Mouse (Mus musculus) ES-Bruce4 (cell line): Measurements from ENCODE around the gene Evx2. TPM values are rescaled to one million over a fixed set of nuclear protein-coding genes. Genes with fewer than 3 reads are reported as not detected.

Source experiments
- H3K27ac ChIP-seq: 2 replicates; pipeline ENCODE4 v1.5.1; 2012; ENCODE audit warnings: low read length, inconsistent platforms; ENCODE audit not compliant: insufficient read depth
- H3K27me3 ChIP-seq: 2 replicates; pipeline ENCODE4 v1.6.1; 2012; ENCODE audit warnings: mild to moderate bottlenecking, low read length, inconsistent platforms; ENCODE audit not compliant: control insufficient read depth, poor library complexity, insufficient read depth, severe bottlenecking
- H3K36me3 ChIP-seq: 2 replicates; pipeline ENCODE4 v1.6.1; 2012; ENCODE audit warnings: inconsistent platforms, mild to moderate bottlenecking, low read length, moderate library complexity; ENCODE audit not compliant: control insufficient read depth, poor library complexity, insufficient read depth, severe bottlenecking
- H3K4me1 ChIP-seq: one replicate; pipeline ENCODE4 v1.8.1; 2011; ENCODE audit warnings: low read length; ENCODE audit not compliant: control insufficient read depth, insufficient read depth
- H3K4me3 ChIP-seq: 2 replicates; pipeline ENCODE4 v1.5.1; 2011; ENCODE audit warnings: low read depth, mild to moderate bottlenecking, low read length
- H3K9ac ChIP-seq: 2 replicates; pipeline ENCODE4 v1.6.1; 2012; ENCODE audit warnings: low read depth, mild to moderate bottlenecking, inconsistent platforms; ENCODE audit not compliant: poor library complexity, severe bottlenecking
- H3K9me3 ChIP-seq: replicated peaks from 2 replicates; pipeline ENCODE4 v1.6.1; 2012; ENCODE audit warnings: mild to moderate bottlenecking, low read length, inconsistent platforms; ENCODE audit not compliant: control insufficient read depth, poor library complexity, insufficient read depth, severe bottlenecking
- CTCF ChIP-seq: IDR thresholded peaks from one replicate; pipeline ENCODE4 v1.8.1; 2011; ENCODE audit warnings: low read depth, low read length
- EP300 ChIP-seq: IDR thresholded peaks from 2 replicates; pipeline ENCODE4 v1.6.1; 2011; ENCODE audit warnings: low read depth, low read length; ENCODE audit not compliant: insufficient read depth
- POLR2A ChIP-seq: IDR thresholded peaks from one replicate; pipeline ENCODE4 v1.8.1; 2011; ENCODE audit warnings: low read length; ENCODE audit not compliant: insufficient read depth
- polyA plus RNA-seq: library from polyadenylated mRNA; stranded (reverse); fragments of >200 nt; gene quantifications from 2 replicates; pipeline ENCODE4 v1.2.4, GENCODE M21; 2011; ENCODE audit warnings: low read depth; ENCODE audit not compliant: missing spikeins, insufficient read depth, insufficient read length

Evx2 gene
- polyA plus RNA-seq, result not detected in 2 replicates

DNA sequence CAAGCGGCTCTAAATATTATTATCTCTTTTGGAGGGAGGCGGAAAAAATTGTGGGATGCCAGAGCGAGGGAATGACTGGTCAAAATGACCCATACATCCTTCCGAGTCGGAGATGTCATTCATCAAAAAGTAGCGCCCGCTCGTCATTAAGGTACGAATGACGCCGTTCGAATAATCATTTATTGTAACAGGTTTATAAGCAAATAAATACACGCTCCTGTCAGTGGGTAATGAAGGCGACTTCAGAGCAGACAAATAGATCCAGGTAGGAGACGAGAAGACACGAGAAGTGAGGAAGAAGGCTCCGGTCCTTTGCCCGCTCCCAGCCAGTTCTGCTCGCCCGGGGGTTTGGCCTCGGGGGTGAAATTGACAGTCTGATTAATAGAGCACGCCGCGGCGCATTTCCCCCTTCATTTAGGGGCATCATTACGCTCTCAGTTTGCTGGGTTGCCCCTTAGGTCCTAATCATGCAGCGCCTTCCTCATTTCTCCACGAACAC, at the start of gene Evx2:
Gene Evx2 (minus strand): TSS at position 51 of the 499 bp plus-strand sequence.
- H3K27ac ChIP-seq, result no peak within 1 kb of the TSS
- H3K9ac ChIP-seq, result no peak within 1 kb of the TSS
- no peaks in the 10 kb centered on the region for H3K9me3 ChIP-seq
- no peaks in the 10 kb centered on the region for H3K4me1 ChIP-seq
- no peak within 1 kb of the TSS for H3K4me3 ChIP-seq
- TF ChIP-seq POLR2A, result no peak
- TF ChIP-seq EP300, result no peak
- TF ChIP-seq CTCF, result no peak
- no peaks in the 10 kb centered on the region for H3K36me3 ChIP-seq
- H3K27me3 ChIP-seq, result peaks cover 48% of the 10 kb centered on the region

DNA sequence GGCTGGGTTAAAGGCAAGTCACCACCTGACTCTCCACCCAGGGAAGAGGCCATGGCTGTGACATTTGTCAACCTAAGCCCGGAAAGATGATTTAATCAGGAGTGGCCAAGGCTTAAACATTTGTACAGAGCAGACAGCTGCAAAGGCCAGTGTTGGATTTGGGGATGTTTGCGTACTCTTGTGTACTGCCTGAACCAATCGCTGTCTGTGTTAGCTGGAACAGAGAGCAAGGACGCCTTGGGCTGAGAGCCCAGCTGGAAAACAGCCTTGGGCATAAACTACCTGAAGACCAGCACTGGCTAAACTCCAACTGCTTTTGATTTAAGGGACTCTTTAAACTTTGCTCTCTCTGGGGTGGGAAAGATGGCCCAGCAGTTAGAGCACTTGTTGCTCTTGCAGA, 49.3 kb upstream of the Evx2 start:
- Histone ChIP-seq H3K27me3 (peaks cover 72% of the 10 kb centered on the region), H3K4me1 (no peaks in the 10 kb centered on the region), H3K36me3 (no peaks in the 10 kb centered on the region), H3K9ac (no peak overlapping the region), H3K9me3 (no peaks in the 10 kb centered on the region), H3K27ac (no peak overlapping the region), H3K4me3 (no peak overlapping the region)
- no peak for TF ChIP-seq EP300
- TF ChIP-seq CTCF, result no peak
- TF ChIP-seq POLR2A, result no peak

DNA sequence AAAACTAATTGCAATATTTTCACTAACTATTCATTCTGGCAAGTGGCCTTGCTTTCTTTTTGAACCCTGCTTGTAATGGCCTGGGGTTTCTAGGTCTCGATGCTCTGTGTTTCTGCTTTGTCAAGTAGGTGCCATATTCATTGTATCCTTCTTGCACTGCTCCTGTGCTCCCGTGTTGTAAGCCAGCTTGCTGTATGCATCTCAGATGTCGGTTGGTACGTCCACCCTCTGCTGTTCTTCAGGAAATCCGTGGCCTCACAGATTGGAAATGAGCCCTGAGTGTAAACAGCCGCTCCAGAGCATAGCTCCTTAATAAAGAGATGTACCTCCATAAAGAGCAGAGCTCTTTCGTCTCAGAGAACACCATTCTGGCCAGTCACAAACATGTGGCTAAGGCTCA, 48.2 kb upstream of the Evx2 start:
- TF ChIP-seq POLR2A (no peak), CTCF (no peak), EP300 (no peak)
- Histone ChIP-seq H3K4me3 (no peak overlapping the region), H3K27me3 (peaks cover 72% of the 10 kb centered on the region)

GRCm38 (mm10) chr2:74706393-74706960, 47.1 kb upstream of the Evx2 start:
- Histone ChIP-seq H3K4me3 (no peak overlapping the region), H3K36me3 (no peaks in the 10 kb centered on the region), H3K9ac (no peak overlapping the region), H3K27ac (no peak overlapping the region), H3K27me3 (peaks cover 61% of the 10 kb centered on the region), H3K4me1 (no peaks in the 10 kb centered on the region), H3K9me3 (no peaks in the 10 kb centered on the region)
- TF ChIP-seq EP300 (no peak), POLR2A (no peak), CTCF (no peak)

More for the DNA sequence above, 48.2 kb upstream of the Evx2 start:
- Histone ChIP-seq H3K4me1 (no peaks in the 10 kb centered on the region), H3K27ac (no peak overlapping the region), H3K9ac (no peak overlapping the region), H3K36me3 (no peaks in the 10 kb centered on the region), H3K9me3 (no peaks in the 10 kb centered on the region)

DNA sequence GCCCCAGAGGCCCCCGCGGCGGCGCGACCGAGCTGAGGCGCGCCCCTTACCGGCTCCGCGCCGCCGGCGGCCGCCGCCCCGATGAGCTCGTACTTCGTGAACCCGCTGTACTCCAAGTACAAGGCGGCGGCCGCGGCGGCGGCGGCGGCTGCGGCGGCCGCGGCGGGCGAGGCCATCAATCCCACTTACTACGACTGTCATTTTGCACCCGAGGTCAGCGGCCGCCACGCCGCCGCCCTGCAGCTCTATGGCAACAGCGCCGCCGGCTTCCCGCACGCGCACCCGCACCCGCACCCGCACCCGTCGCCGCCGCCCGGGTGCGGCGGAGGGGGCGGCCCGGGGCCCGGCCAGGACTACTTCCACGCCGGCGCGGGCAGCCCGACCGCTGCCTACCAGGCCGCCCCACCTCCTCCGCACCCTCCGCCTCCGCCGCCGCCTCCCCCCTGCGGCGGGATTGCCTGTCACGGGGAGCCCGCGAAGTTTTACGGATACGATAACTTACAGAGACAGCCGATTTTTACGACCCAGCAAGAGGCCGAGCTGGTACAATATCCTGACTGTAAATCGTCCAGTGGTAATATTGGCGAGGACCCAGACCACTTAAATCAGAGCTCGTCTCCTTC, 46.2 kb upstream of the Evx2 start:
- Histone ChIP-seq H3K9me3 (no peaks in the 10 kb centered on the region), H3K4me3 (peak overlapping the region; percentile 55; the same call in 1 of the 2 replicates), H3K27me3 (peaks cover 58% of the 10 kb centered on the region), H3K9ac (peak overlapping the region; percentile 97), H3K36me3 (no peaks in the 10 kb centered on the region), H3K27ac (no peak overlapping the region), H3K4me1 (no peaks in the 10 kb centered on the region)
- TF ChIP-seq EP300, result no peak

GRCm38 (mm10) chr2:74704999-74705466, 45.7 kb upstream of the Evx2 start:
- H3K27me3 ChIP-seq, result peaks cover 55% of the 10 kb centered on the region
- no peak overlapping the region for H3K27ac ChIP-seq
- H3K9me3 ChIP-seq, result no peaks in the 10 kb centered on the region
- peak overlapping the region; percentile 97 for H3K9ac ChIP-seq
- TF ChIP-seq POLR2A (no peak), CTCF (no peak), EP300 (no peak)
- H3K4me1 ChIP-seq, result no peaks in the 10 kb centered on the region
- peak overlapping the region; percentile 61 for H3K4me3 ChIP-seq
- no peaks in the 10 kb centered on the region for H3K36me3 ChIP-seq
